Mouse (Mus musculus) layer of hippocampus, postnatal 25 days (tissue): ENCODE data around the gene Gabpb2. TPM values are rescaled to one million over a fixed set of nuclear protein-coding genes. Genes with fewer than 3 reads are reported as not detected.

ENCODE experiments used
- DNase-seq, 2 experiments: peaks; one replicate each; pipeline ENCODE4 v3.0.0; 2022; ENCODE audit warnings: mixed read lengths in 2 of 2, low spot score in 1 of 2; ENCODE audit errors: extremely low spot score in 1 of 2
- total RNA-seq, 2 experiments: library from RNA; stranded (reverse); gene quantifications; 2 replicates each; pipeline ENCODE4 v1.2.3; 2021

Gabpb2 gene
- 10 to 100 TPM; 10.9 to 15.1 TPM for total RNA-seq

GRCm38 (mm10) chr3:95217255-95218134 is at the start of gene Gabpb2:
Gabpb2 (minus strand) TSS chr3:95217916.
- DNase-seq, result peak; percentile 84 to 96

GRCm38 (mm10) chr3:95266052-95266451 is 48.3 kb upstream of the Gabpb2 start:
- no peak for DNase-seq

DNA sequence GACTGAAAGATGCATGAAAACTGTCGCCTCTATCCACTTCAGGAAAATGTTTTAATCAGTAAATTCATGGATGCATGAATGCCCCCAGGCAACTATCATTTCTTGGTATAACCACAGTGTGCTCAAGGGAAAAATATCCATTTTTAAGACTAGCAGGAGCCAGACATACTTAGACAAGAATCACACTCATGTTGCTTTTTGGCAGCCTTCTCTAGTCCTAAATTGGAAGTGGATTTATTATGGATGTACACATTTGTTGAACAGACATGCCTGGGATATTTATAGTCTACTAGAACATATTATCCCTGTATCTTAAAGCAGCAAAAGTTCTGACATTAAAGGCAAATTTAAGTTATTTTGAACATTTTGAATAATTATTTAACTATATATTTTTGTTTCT is 47.0 kb upstream of the Gabpb2 start:
- DNase-seq, result no peak

- DNase-seq, result peak in 1 of 2 experiments; percentile 64
Measured at GRCm38 (mm10) chr3:95263089-95263739, 45.5 kb upstream of the Gabpb2 start.

- no peak for DNase-seq
Measured at GRCm38 (mm10) chr3:95261975-95262374, 44.3 kb upstream of the Gabpb2 start.

DNA sequence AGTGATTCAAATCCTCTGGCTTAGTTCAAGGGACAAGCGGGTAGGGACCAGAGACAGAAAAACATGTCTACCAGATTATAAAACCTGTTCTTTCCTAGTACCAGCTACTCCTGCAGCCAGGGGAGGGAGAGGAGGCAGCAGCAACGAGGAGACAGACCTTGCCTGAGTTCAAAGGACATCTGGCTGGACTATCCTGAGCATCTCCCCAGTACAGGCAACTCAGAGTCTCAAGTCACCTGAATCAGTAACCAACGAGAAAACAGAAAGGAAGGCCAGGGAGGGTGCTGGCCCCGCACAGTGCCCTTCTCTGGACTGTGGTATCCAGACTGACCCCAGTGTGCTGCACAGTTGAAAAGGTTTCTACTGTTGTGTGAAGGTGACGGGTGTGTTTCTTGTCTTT is 39.2 kb upstream of the Gabpb2 start:
- DNase-seq, result no peak

DNA sequence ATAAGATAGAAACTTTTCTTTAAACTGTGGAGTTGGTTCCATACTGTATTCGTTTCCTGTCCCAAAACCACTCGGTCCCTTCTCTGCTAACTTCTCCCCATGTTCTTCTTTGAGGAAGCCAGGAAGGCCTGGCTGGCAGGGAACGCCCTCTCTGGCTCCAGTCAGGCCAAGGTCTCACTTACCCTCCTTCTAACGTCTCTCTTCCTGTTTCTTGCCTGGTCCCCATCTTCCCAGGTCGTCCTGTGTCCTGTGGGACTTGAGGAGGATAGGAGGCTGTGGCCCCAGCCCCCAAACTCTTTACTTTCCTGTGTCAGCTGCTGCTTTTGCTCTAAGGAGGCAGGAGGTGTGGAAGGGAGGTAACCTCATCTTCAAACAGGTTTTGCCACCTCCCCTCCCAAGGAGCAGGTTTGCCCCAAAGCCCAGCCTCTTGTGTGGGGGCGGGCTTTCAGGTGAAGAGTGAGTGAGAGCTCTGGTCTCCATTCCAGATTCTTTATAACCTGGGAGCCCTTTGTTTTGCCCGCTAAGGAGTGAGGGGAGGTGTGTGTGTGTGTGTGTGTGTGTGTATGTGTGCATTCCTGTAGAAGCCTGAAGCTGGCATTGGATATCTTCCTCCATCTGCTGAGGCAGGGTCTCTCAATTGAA is 33.2 kb upstream of the Gabpb2 start, which contains the start of gene Bnipl:
TSS of gene Bnipl (minus strand) at position 411 of the 642 bp plus-strand sequence.
- DNase-seq, result no peak

DNA sequence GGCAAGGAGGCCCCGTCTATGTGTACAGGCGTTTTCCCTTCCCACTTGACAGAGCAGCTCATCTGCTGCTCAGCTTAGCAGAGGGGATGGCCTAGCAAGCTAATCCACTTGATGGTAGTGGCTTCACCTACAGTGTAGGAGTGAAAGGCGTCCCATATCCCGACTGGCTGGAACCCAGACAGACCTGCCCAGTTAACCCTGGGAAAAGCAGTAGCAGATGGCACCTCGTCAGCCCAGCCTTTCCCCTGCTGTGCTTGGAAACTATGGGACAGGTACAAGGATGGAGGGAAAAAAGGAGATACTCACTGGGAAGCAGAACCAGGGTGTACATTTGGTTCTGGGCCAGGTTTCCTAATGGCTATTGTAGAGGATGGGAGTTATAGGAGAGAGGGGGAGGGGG is 32.6 kb upstream of the Gabpb2 start:
- no peak for DNase-seq

DNA sequence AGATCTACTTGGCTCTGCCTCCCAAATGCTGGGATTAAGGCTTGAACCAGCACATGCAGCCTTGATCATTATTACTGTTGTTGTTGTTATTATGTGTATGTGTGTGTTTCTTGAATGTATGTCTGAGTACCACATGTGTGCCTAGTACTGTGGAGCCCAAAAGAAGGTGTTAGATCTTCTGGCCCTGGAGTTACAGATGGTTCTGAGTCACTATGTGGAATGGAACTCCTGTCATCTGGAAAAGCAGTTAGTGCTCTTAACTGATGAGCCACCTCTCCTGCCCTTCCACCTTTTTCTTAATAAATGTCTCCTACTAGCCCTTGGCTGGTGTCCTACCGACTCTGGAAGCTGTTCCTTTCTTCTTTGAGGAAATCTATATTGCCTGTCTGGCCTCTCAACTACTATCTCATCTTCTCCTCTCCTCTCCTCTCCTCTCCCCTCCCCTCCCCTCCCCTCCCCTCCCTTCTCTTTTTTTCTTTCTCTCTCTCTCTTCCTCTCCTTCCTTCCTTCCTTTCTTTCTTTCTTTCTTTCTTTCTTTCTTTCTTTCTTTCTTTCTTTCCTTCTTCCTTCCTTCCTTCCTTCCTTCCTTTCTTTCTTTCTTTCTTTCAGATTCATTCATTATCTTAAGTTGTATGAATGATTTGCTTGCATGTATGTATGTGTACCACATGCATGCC is 30.1 kb upstream of the Gabpb2 start:
- no peak for DNase-seq

GRCm38 (mm10) chr3:95246465-95247231 is 28.9 kb upstream of the Gabpb2 start:
- DNase-seq, result peak in 1 of 2 experiments; percentile 40

GRCm38 (mm10) chr3:95243086-95243485 is 25.4 kb upstream of the Gabpb2 start:
- DNase-seq, result no peak

GRCm38 (mm10) chr3:95241498-95241897 is 23.8 kb upstream of the Gabpb2 start, which contains the start of gene Gm128:
Gm128 (minus strand) TSS chr3:95241598.
- DNase-seq, result no peak

DNA sequence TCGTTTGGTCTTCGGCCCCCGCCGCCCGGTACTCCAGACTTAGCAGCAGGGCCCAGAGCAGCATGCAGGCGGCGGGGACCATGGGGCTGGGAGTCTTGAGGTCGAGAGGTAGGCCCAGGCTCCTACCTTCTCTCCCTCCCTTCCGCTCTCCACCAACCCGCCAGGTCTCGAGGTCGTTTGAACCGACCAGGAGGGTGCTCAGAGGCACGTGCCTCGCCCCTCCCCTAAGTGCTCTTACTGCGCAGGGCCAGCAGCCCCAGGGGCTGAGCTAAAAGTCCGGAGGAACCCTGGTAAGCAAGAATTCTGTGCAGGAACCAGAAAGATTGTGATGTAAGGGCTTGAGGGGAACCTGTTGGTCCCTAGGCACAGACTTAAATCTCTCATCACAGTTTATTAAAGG is 23.2 kb upstream of the Gabpb2 start:
- no peak for DNase-seq

- no peak for DNase-seq
Measured at GRCm38 (mm10) chr3:95239971-95240370, 22.3 kb upstream of the Gabpb2 start.

- no peak for DNase-seq
Measured at GRCm38 (mm10) chr3:95239022-95239421, 21.3 kb upstream of the Gabpb2 start.

DNA sequence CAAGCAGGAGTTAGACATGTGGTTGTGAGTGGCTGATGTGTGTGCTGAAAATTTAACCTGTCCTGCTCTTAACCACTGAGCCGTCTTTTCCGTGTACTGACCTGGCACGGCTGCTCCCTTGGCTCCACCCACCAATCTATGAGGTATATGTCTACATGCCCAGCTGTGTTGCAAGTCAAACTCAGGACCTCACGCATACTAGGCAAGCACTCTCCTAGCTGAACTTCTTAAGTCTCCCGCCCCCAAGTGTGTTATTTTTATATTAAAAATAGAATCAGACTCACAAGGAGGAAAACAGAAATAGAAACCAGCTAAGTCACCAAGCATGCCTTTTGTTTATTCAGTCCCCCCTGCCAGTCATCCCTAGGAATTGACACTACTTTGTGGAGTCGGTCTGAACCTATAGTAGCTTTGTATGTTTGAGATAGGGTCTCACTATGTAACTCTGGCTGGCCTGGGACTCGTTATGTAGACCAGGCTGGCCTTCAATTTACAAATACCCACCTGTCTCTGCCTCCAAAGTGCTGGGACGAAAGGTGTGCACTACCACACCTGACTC is 19.9 kb upstream of the Gabpb2 start:
- DNase-seq, result no peak

GRCm38 (mm10) chr3:95235386-95236301 is 17.9 kb upstream of the Gabpb2 start:
- DNase-seq, result no peak

DNA sequence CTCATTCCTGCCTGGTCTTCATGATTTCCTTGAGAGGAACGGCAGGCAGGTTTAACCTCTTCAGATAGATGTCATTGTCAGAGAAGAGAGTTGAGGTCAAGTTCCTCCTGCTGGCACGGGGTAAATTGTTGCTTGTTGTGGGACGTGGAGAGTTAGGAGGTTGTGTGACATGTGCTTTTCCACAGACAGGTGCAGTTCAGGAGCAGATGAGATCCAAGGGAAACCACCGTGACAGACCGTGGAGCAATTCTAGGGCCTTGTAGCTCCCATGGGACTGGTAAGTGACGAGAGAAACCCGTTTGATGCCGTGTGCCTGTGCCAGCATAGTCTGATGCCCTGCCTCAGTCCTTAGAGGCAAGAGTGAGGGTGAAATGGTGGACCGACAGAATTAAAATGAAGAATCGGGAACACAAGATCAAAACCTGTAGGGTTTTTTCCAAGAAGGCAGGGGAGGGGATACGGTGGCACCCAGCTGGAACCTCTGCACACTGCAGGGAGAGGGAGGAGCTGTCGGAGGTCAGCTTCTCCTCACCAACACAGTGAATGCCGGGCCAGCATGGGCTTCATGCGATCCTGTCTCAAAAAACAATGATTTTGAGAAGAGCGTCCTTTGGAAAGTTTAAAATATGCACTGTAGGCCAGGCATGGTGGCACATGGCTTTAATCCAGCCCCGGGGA is 15.7 kb upstream of the Gabpb2 start:
- DNase-seq, result no peak
